Mouse (Mus musculus): Measurements from ENCODE around the gene Atl1. TPM values are rescaled to one million over a fixed set of nuclear protein-coding genes. Genes with fewer than 3 reads are reported as not detected.

Gene Atl1
- polyA plus RNA-seq, 2 experiments, result 0.73 to 1.1 TPM

GRCm38 (mm10) chr12:69924012-69924411 lies 31.6 kb downstream of the Atl1 start:
- peak; percentile 47; the same call in 1 of the 2 replicates for ATAC-seq (ENCODE audit: insufficient read depth)
- H3K4me1 ChIP-seq (replicated peaks; ENCODE audit: control insufficient read depth in 2 of 2, insufficient read depth in 2 of 2, low read length in 1 of 2), result peaks cover 7 to 21% of the 10 kb centered on the region in 2 experiments; a peak in 3 of 4 replicates

GRCm38 (mm10) chr12:69926716-69927115 lies 34.3 kb downstream of the Atl1 start:
- peak; percentile 41 to 47 (median 46) for DNase-seq (ENCODE audit: low read depth in 3 of 3, low spot score in 3 of 3)
- Histone ChIP-seq H3K4me3 (ENCODE audit: insufficient read depth in 1 of 2, low read depth in 2 of 2, low read length in 2 of 2) (0 out of 4 replicates have a peak overlapping the region, but pooled peaks of 1 of the 2 experiments have one; percentile 8), H3K9me3 (ENCODE audit: control insufficient read depth, low read length) (no peaks in the 10 kb centered on the region), H3K9ac (replicated peaks) (no peak overlapping the region), H3K4me2 (ENCODE audit: low read depth) (peak overlapping the region; percentile 14), H3K4me1 (replicated peaks; ENCODE audit: control insufficient read depth in 2 of 2, insufficient read depth in 2 of 2, low read length in 1 of 2) (peaks cover 7 to 21% of the 10 kb centered on the region in 2 experiments; a peak in 3 of 4 replicates), H3K36me3 (replicated peaks; ENCODE audit: control insufficient read depth, insufficient read depth, low read depth) (no peaks in the 10 kb centered on the region), H3K27ac (no peak overlapping the region), H3K27me3 (ENCODE audit: control insufficient read depth, insufficient read depth, low read length) (no peaks in the 10 kb centered on the region)
- peak; percentile 65; the same call in 1 of the 2 replicates for ATAC-seq (ENCODE audit: insufficient read depth)
- WGBS (ENCODE audit: insufficient replicate concordance), result 24% methylated on average over 7 of the region's 7 CpGs
- TF ChIP-seq CTCF (IDR thresholded peaks at IDR 0.05; ENCODE audit: low read depth) (no peak), EP300 (IDR thresholded peaks at IDR 0.05; ENCODE audit: low read depth) (0 out of 2 replicates have a peak, but pooled peaks have one; percentile 38)

More at GRCm38 (mm10) chr12:69924012-69924411, 31.6 kb downstream of the Atl1 start:
- H3K4me2 ChIP-seq (ENCODE audit: low read depth), result no peak overlapping the region
- peak; percentile 44 to 51 (median 48) for DNase-seq (ENCODE audit: low read depth in 3 of 3, low spot score in 3 of 3)
- no peak overlapping the region for H3K27ac ChIP-seq
- no peaks in the 10 kb centered on the region for H3K27me3 ChIP-seq (ENCODE audit: control insufficient read depth, insufficient read depth, low read length)
- no peaks in the 10 kb centered on the region for H3K36me3 ChIP-seq (replicated peaks; ENCODE audit: control insufficient read depth, insufficient read depth, low read depth)
- no peak overlapping the region for H3K9ac ChIP-seq (replicated peaks)
- no peaks in the 10 kb centered on the region for H3K9me3 ChIP-seq (ENCODE audit: control insufficient read depth, low read length)
- TF ChIP-seq CTCF (IDR thresholded peaks at IDR 0.05; ENCODE audit: low read depth), result peak; percentile 83
- TF ChIP-seq EP300 (IDR thresholded peaks at IDR 0.05; ENCODE audit: low read depth), result peak; percentile 2; the same call in 1 of the 2 replicates
- no peak overlapping the region for H3K4me3 ChIP-seq (ENCODE audit: insufficient read depth in 1 of 2, low read depth in 2 of 2, low read length in 2 of 2)
- WGBS (ENCODE audit: insufficient replicate concordance), result 6% methylated on average over 5 of the region's 5 CpGs

- Histone ChIP-seq H3K4me3 (ENCODE audit: insufficient read depth in 1 of 2, low read depth in 2 of 2, low read length in 2 of 2) (no peak overlapping the region), H3K36me3 (replicated peaks; ENCODE audit: control insufficient read depth, insufficient read depth, low read depth) (no peaks in the 10 kb centered on the region), H3K9me3 (ENCODE audit: control insufficient read depth, low read length) (no peaks in the 10 kb centered on the region), H3K4me1 (replicated peaks; ENCODE audit: control insufficient read depth in 2 of 2, insufficient read depth in 2 of 2, low read length in 1 of 2) (no peaks in the 10 kb centered on the region; a peak in 1 of 4 replicates), H3K4me2 (ENCODE audit: low read depth) (no peak overlapping the region), H3K9ac (replicated peaks) (no peak overlapping the region), H3K27me3 (ENCODE audit: control insufficient read depth, insufficient read depth, low read length) (no peaks in the 10 kb centered on the region), H3K27ac (no peak overlapping the region)
- TF ChIP-seq EP300 (IDR thresholded peaks at IDR 0.05; ENCODE audit: low read depth), result no peak
- no peak for TF ChIP-seq CTCF (IDR thresholded peaks at IDR 0.05; ENCODE audit: low read depth)
- DNase-seq (ENCODE audit: low read depth in 3 of 3, low spot score in 3 of 3), result no peak
- WGBS (ENCODE audit: insufficient replicate concordance), result 52% methylated on average over 5 of the region's 5 CpGs
- no peak for ATAC-seq (ENCODE audit: insufficient read depth)
Observed at GRCm38 (mm10) chr12:69937731-69938130, 45.3 kb downstream of the Atl1 start.

- ATAC-seq (ENCODE audit: insufficient read depth) (no peak), DNase-seq (ENCODE audit: low read depth in 3 of 3, low spot score in 3 of 3) (no peak)
- H3K9ac ChIP-seq (replicated peaks), result no peak overlapping the region
- H3K4me3 ChIP-seq (ENCODE audit: insufficient read depth in 1 of 2, low read depth in 2 of 2, low read length in 2 of 2), result no peak overlapping the region
- no peaks in the 10 kb centered on the region for H3K27me3 ChIP-seq (ENCODE audit: control insufficient read depth, insufficient read depth, low read length)
- TF ChIP-seq EP300 (IDR thresholded peaks at IDR 0.05; ENCODE audit: low read depth) (no peak), CTCF (IDR thresholded peaks at IDR 0.05; ENCODE audit: low read depth) (peak; percentile 51)
- H3K36me3 ChIP-seq (replicated peaks; ENCODE audit: control insufficient read depth, insufficient read depth, low read depth), result no peaks in the 10 kb centered on the region
- no peaks in the 10 kb centered on the region for H3K9me3 ChIP-seq (ENCODE audit: control insufficient read depth, low read length)
- no peak overlapping the region for H3K4me2 ChIP-seq (ENCODE audit: low read depth)
- WGBS (ENCODE audit: insufficient replicate concordance), result 48% methylated on average over 2 of the region's 2 CpGs
- no peak overlapping the region for H3K27ac ChIP-seq
- no peaks in the 10 kb centered on the region; a peak in 1 of 4 replicates for H3K4me1 ChIP-seq (replicated peaks; ENCODE audit: control insufficient read depth in 2 of 2, insufficient read depth in 2 of 2, low read length in 1 of 2)
Observed at GRCm38 (mm10) chr12:69939291-69939690, 46.9 kb downstream of the Atl1 start.

DNA sequence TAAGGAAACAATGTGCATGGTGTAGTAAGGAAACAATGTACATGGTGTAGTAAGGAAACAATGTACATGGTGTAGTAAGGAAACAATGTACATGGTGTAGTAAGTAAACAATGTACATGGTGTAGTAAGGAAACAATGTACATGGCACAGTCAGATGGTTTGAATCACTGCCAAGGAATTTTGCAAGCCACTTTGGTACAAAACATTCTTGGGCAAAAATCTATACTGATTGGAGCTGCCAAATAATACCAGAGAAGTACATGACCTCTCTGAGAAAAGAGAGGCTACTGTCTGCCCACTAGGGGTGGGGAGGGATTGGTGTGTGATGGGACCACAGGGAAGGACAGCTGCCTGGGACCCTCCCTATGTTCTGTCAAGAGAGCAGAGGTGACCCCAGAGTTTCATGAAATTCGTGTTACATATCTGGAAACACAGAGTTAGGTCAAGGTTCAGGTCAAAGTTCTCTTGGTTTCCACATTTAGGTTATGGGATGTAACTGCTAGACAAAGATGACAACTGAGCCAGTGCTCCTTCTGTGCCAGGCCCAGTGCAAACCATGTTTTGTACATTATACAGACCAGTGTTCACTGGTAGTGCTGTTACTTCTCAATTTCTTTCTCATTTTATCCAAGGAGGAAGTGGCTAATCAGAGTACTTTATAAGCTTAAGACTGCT lies 49.4 kb downstream of the Atl1 start:
- Histone ChIP-seq H3K27me3 (ENCODE audit: control insufficient read depth, insufficient read depth, low read length) (no peaks in the 10 kb centered on the region), H3K36me3 (replicated peaks; ENCODE audit: control insufficient read depth, insufficient read depth, low read depth) (no peaks in the 10 kb centered on the region), H3K9me3 (ENCODE audit: control insufficient read depth, low read length) (no peaks in the 10 kb centered on the region), H3K9ac (replicated peaks) (no peak overlapping the region), H3K4me3 (ENCODE audit: insufficient read depth in 1 of 2, low read depth in 2 of 2, low read length in 2 of 2) (no peak overlapping the region), H3K27ac (no peak overlapping the region), H3K4me2 (ENCODE audit: low read depth) (no peak overlapping the region), H3K4me1 (replicated peaks; ENCODE audit: control insufficient read depth in 2 of 2, insufficient read depth in 2 of 2, low read length in 1 of 2) (no peaks in the 10 kb centered on the region; a peak in 1 of 4 replicates)
- WGBS (ENCODE audit: insufficient replicate concordance), result 27% methylated on average over 1 of the region's 1 CpGs
- TF ChIP-seq EP300 (IDR thresholded peaks at IDR 0.05; ENCODE audit: low read depth) (no peak), CTCF (IDR thresholded peaks at IDR 0.05; ENCODE audit: low read depth) (no peak)
- no peak for ATAC-seq (ENCODE audit: insufficient read depth)
- DNase-seq (ENCODE audit: low read depth in 3 of 3, low spot score in 3 of 3), result no peak

Measured in liver, embryonic 14.5 days (tissue).